Mouse (Mus musculus) gastrocnemius, adult 2 months (tissue): ENCODE measurements around the gene B3galt4. TPM values are rescaled to one million over a fixed set of nuclear protein-coding genes. Genes with fewer than 3 reads are reported as not detected.
"Not testable (repeated sequence)": the region's sequence is repeated elsewhere in the genome, so short reads cannot be mapped to it uniquely, and the experiment has no call there.

Experiments used
- DNase-seq: peaks from one replicate; pipeline ENCODE4 v3.0.0; 2022
- H3K27ac ChIP-seq: fragments of 200-600 bp; 2 replicates; pipeline ENCODE4 v1.8.1; 2022; ENCODE audit warnings: mild to moderate bottlenecking
- H3K4me3 ChIP-seq: fragments of 200-600 bp; 2 replicates; pipeline ENCODE4 v1.8.1; 2022; ENCODE audit warnings: mild to moderate bottlenecking, moderate library complexity
- CTCF ChIP-seq: fragments of 200-600 bp; IDR thresholded peaks from 2 replicates; pipeline ENCODE4 v1.8.1; 2022; ENCODE audit warnings: antibody characterized with exemption, mild to moderate bottlenecking, moderate library complexity
- intact Hi-C: fragments of 180-260 bp; cut with DNase I; formaldehyde crosslinking; loops from one replicate; pipeline ENCODE4 v1.15.1; 2025
- total RNA-seq, 2 experiments: library from RNA; stranded (reverse); gene quantifications; 2 replicates each; pipeline ENCODE4 v1.2.3; 2021

Gene B3galt4
- total RNA-seq, 2 experiments from 2014 or later: 1.3 to 1.4 TPM

GRCm38 (mm10) chr17:33959948-33960347, 8.7 kb upstream of the B3galt4 start:
- no peak overlapping the region for H3K4me3 ChIP-seq
- no peak for DNase-seq
- intact Hi-C loops: loop anchor here (2.0 to 5.0 kb wide), 2 partner anchors 62 to 1319 kb away; partner anchors contain the start of gene Ring1
- no peak for TF ChIP-seq CTCF
- no peak overlapping the region for H3K27ac ChIP-seq

DNA sequence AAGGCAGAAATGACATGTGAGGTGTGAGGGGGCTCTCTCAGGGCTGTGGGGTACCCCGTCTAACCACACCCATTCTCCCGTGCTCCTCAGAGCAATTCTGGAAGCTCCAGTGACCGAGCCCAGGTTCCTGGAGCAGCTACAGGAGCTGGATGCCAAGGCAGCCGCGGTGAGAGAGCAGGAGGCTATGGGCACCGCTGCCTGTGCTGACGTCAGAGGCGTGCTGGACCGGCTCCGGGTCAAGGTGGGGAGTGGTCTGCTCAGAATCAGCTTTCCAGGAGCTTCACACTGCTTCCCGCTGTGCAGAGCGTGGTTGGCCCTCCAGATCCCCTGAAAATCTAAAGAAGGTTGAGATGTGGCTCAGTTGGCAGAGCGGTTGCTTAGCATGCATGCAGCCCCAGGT, 7.8 kb upstream of the B3galt4 start:
- intact Hi-C loops: loop anchor here (5.0 kb wide), 1 partner anchor 63 kb away; the partner anchor contains the start of gene Ring1
- H3K4me3 ChIP-seq: no peak overlapping the region
- TF ChIP-seq CTCF: no peak
- DNase-seq: peak; percentile 37
- H3K27ac ChIP-seq: no peak overlapping the region

DNA sequence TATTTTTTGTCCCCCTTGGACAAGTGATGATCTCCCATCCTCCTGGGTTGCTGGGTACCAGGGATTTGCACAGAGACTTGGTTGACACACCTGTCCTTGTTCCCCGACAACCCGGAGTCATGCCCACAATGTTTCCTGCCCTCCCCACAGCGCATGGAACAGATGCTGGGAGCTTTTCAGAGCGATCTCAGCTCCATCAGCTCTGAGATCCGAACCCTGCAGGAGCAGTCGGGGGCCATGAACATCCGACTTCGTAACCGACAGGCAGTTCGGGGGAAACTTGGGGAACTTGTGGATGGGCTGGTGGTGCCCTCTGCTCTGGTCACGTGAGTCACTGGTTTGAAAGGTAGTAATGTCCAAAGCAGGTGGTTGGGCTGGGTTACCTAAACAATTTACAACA, 7.2 kb upstream of the B3galt4 start:
- TF ChIP-seq CTCF: no peak
- no peak for DNase-seq
- Histone ChIP-seq H3K27ac (no peak overlapping the region), H3K4me3 (no peak overlapping the region)
- intact Hi-C loops: loop anchor here (5.0 kb wide), 1 partner anchor 64 kb away; the partner anchor contains the start of gene Ring1

DNA sequence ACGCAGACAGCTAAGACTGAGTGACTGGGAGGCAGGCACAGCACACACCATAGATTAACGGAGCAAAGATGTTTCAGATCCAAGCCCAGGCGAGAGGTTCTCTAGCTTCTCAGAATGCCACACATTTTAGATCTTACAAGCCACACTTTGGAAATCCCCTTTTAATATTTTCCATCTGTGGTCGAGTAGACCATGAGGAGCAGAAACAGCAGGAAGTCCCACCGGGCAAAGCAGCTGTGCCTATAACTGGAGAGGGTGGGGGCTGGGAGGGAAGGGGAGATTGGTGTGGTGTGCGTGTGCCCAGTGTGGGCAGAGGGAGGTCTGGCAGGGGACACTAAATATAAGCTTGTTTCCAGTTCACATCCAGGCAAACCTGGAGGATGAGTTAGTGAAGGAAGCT, 6.2 kb upstream of the B3galt4 start:
- DNase-seq: no peak
- no peak for TF ChIP-seq CTCF
- H3K4me3 ChIP-seq: no peak overlapping the region
- intact Hi-C loops: loop anchor here (5.0 kb wide), 1 partner anchor 65 kb away; the partner anchor contains the start of gene Ring1
- H3K27ac ChIP-seq: no peak overlapping the region

- DNase-seq: no peak
- intact Hi-C loops: loop anchor here (5.0 kb wide), 1 partner anchor 66 kb away; the partner anchor contains the start of gene Ring1
- TF ChIP-seq CTCF: no peak
- Histone ChIP-seq H3K4me3 (peak overlapping the region; percentile 92), H3K27ac (peak overlapping the region; percentile 98)
Measured at GRCm38 (mm10) chr17:33956336-33956735, 5.0 kb upstream of the B3galt4 start.

DNA sequence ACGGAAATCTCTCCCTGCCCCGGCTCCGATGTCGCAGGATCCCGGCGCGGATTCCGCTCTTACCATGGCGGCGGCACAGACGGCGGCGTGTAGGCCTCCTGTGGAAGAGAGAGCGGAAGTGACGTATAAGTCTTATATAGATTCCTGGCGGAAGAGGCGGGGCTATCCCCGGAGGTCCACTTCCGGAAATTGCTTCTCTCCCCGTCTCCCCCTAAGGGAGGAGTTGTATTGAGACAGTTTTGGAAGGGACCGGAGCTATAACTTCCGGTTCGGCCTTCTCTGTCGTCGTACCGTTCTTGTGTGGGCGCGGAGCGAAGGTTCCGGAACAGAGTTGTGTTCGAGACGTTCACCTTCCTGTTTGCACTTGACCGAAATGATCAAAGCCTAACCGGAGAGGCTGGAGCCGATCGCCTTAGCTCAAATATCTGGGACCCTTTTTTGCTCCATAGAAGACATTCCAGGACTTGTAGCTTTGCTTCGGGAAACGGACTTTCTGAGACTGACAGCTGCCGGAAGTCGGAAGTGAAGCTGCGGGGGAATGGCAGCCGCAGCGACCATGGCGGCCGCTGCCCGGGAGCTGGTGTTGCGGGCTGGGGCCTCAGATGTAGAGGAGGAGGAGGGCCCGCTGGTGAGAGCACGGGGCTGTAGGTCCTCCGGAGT, 4.4 kb upstream of the B3galt4 start, which contains the start of the genes Vps52 and Rps18:
TSS of gene Vps52 (plus strand) at position 258 of the 660 bp plus-strand sequence.
TSS of gene Rps18 (minus strand) at position 447 of the 660 bp plus-strand sequence.
- Histone ChIP-seq H3K4me3 (peak within 1 kb of the TSS; percentile 92), H3K27ac (peak within 1 kb of the TSS; percentile 98)
- intact Hi-C loops: loop anchor here (2.0 to 5.0 kb wide), 2 partner anchors 15 to 67 kb away; partner anchors contain the start of genes Pfdn6, Ring1 and Wdr46
- TF ChIP-seq CTCF: no peak
- peak; percentile 92 for DNase-seq

- DNase-seq: peak; percentile 66
- TF ChIP-seq CTCF: no peak
- Histone ChIP-seq H3K27ac (peak overlapping the region; percentile 98), H3K4me3 (peak overlapping the region; percentile 92)
- intact Hi-C loops: loop anchor here (2.0 to 5.0 kb wide), 2 partner anchors 14 to 67 kb away; partner anchors contain the start of genes Pfdn6, Ring1 and Wdr46
Measured at GRCm38 (mm10) chr17:33954646-33955554, 3.6 kb upstream of the B3galt4 start.

- no peak for TF ChIP-seq CTCF
- Histone ChIP-seq H3K27ac (peak overlapping the region; percentile 98), H3K4me3 (peak overlapping the region; percentile 92)
- DNase-seq: no peak
- intact Hi-C loops: loop anchor here (2.0 kb wide), 1 partner anchor 13 kb away; the partner anchor contains the start of genes Pfdn6 and Wdr46
Measured at GRCm38 (mm10) chr17:33953961-33954565, 2.8 kb upstream of the B3galt4 start.

GRCm38 (mm10) chr17:33953310-33953709, 2.0 kb upstream of the B3galt4 start:
- intact Hi-C loops: no loop called here
- no peak for DNase-seq
- TF ChIP-seq CTCF: no peak
- H3K4me3 ChIP-seq: no peak overlapping the region
- no peak overlapping the region for H3K27ac ChIP-seq

GRCm38 (mm10) chr17:33952879-33953278, 1.6 kb upstream of the B3galt4 start:
- H3K27ac ChIP-seq: no peak overlapping the region
- intact Hi-C loops: no loop called here
- DNase-seq: no peak
- H3K4me3 ChIP-seq: no peak overlapping the region
- no peak for TF ChIP-seq CTCF

GRCm38 (mm10) chr17:33952015-33952414, 727 bp upstream of the B3galt4 start:
- H3K27ac ChIP-seq, DNase-seq, intact Hi-C loops: not testable (repeated sequence)
- peak overlapping the region; percentile 73 for H3K4me3 ChIP-seq

DNA sequence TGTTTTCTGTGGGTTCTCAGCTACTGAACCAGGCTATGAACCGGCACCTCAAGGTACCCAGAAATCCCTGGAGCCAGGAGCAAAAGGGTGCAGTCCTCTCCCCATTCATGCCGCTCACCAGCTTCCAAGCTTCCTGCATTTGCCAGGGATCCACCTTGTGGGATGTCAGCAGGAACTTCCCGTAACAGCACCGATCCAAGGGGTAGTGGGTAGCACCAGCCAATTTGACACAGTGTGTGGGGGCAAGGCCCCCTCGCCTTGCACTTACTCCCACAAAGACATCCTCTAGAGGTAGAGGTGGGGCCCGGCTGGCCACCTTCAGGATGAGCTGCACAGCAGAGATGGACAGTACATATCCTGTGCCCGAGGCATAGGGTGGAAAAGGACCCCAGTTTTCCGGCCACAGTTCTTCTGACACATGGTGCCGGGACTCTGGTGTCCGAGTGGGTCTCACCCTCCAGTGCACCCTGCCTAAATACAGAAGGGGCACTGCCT, 1.1 kb downstream of the B3galt4 start:
- DNase-seq: peak; percentile 21
- intact Hi-C loops: no loop called here
- TF ChIP-seq CTCF: no peak
- Histone ChIP-seq H3K4me3 (peak overlapping the region; percentile 73), H3K27ac (peak overlapping the region; percentile 85)
